Mouse (Mus musculus) lung, postnatal 0 days (tissue): ENCODE data around the gene Oxct2a.

ENCODE experiments used
- CTCF ChIP-seq: IDR thresholded peaks from 2 replicates; pipeline ENCODE4 v1.5.1; 2016; ENCODE audit warnings: antibody characterized with exemption, mild to moderate bottlenecking
- EP300 ChIP-seq: IDR thresholded peaks from 2 replicates; pipeline ENCODE4 v1.6.1; 2016; ENCODE audit warnings: antibody characterized with exemption, mild to moderate bottlenecking, control low read depth

GRCm38 (mm10) chr4:123328946-123329345 lies 5.5 kb upstream of the Oxct2a start:
- TF ChIP-seq CTCF (no peak), EP300 (no peak)
